Mouse (Mus musculus): Measurements from ENCODE around the gene Fam129a.

DNA sequence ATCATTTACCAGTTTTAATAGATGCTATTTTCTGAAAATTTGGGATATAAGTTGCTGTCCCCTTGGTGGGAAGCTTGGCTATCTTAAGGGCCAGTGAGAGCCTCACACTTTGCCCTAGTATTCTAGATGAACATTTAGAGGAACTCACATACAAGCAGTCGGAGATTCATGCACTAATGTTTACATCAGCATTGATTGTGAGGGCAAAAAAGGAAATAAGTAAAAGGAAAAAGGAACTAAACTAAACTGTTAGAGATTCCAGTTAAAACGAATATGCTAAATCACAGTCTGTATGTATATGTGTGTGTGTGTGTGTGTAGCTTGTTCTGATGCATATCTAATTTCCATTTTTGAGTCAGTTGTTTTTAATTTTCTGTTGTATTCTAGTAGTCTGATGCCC is 54.7 kb downstream of the Fam129a start:
- TF ChIP-seq CTCF (conservative IDR thresholded peaks at IDR 0.05; ENCODE audit: low read length) (no peak), POU5F1 (IDR thresholded peaks at IDR 0.05; ENCODE audit: borderline replicate concordance, low read length) (no peak), NANOG (IDR thresholded peaks at IDR 0.05; ENCODE audit: borderline replicate concordance, low read length) (no peak)

Measured in E14TG2a.4 (cell line).